Mouse (Mus musculus) hindbrain, embryonic 12.5 days (tissue): Measurements from ENCODE around the gene Ksr2. TPM values are rescaled to one million over a fixed set of nuclear protein-coding genes. Genes with fewer than 3 reads are reported as not detected.

Source experiments
- ATAC-seq: fragments of 200-750 bp; cut with Nextera tagmentation; 2 replicates; pipeline ENCODE4 v1.8.0; 2017; ENCODE audit warnings: moderate TSS enrichment; ENCODE audit not compliant: low FRiP score
- H3K27ac ChIP-seq: fragments of 300-500 bp; sonication (generic); 2 replicates; pipeline ENCODE4 v1.5.1; 2016; ENCODE audit warnings: mild to moderate bottlenecking
- H3K27me3 ChIP-seq: fragments of 300-500 bp; sonication (generic); 2 replicates; pipeline ENCODE4 v1.6.1; 2016; ENCODE audit warnings: mild to moderate bottlenecking
- H3K36me3 ChIP-seq: fragments of 300-500 bp; sonication (generic); 2 replicates; pipeline ENCODE4 v1.6.1; 2016; ENCODE audit warnings: mild to moderate bottlenecking
- H3K4me1 ChIP-seq: fragments of 300-500 bp; sonication (generic); 2 replicates; pipeline ENCODE4 v1.6.1; 2016
- H3K4me2 ChIP-seq: fragments of 300-500 bp; sonication (generic); replicated peaks from 2 replicates; pipeline ENCODE4 v1.6.1; 2016; ENCODE audit warnings: mild to moderate bottlenecking
- H3K4me3 ChIP-seq: fragments of 300-500 bp; sonication (generic); 2 replicates; pipeline ENCODE4 v1.5.1; 2016; ENCODE audit warnings: mild to moderate bottlenecking
- H3K9ac ChIP-seq: fragments of 300-500 bp; sonication (generic); 2 replicates; pipeline ENCODE4 v1.6.1; 2016; ENCODE audit warnings: mild to moderate bottlenecking, moderate library complexity
- H3K9me3 ChIP-seq: fragments of 300-500 bp; sonication (generic); replicated peaks from 2 replicates; pipeline ENCODE4 v1.6.1; 2016; ENCODE audit warnings: mild to moderate bottlenecking
- whole genome bisulfite sequencing: fragments of 180-500 bp; shearing (Covaris S2); methylation state at CpG from one replicate; pipeline ENCODE4 v1.1.7; 2016; 5-methylcytosine and 5-hydroxymethylcytosine counted together
- polyA plus RNA-seq: library from polyadenylated mRNA; unstranded; fragments of >200 nt; fragmentation: Nextera tagmentation; extraction: Ambion mirVana; gene quantifications from 2 replicates; pipeline ENCODE4 v1.2.1, GENCODE M21; 2016

Ksr2 gene
- polyA plus RNA-seq, 1 experiment from 2014 or later: 4.4 TPM

GRCm38 (mm10) chr5:117687770-117688352 is 274.1 kb downstream of the Ksr2 start:
- no peak overlapping the region for H3K27ac ChIP-seq
- no peak for ATAC-seq
- 27% methylated on average over 4 of the region's 4 CpGs for WGBS

DNA sequence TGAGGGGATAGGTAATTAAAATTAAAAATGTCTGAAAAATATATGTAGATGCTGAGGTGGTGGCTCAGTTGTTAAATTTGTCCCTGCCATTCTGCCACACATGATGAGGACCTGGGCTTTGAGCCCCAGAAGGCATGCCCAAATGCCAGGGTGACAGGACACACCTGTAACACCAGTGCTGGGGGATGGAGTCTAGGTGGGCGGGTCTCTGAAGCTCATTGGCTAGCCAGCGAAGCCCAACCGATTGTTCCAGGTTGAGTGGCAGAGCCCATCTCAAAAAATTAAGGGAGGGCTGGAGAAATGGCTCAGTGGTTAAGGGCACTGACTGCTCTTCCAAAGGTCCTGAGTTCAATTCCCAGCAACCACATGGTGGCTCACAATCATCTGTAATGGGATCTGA is 274.9 kb downstream of the Ksr2 start:
- Histone ChIP-seq H3K4me1 (peaks cover 22% of the 10 kb centered on the region), H3K4me3 (no peak overlapping the region), H3K27me3 (no peaks in the 10 kb centered on the region), H3K27ac (no peak overlapping the region), H3K9ac (no peak overlapping the region), H3K36me3 (0 out of 2 replicates have a peak, but pooled peaks cover 2% of the 10 kb centered on the region), H3K9me3 (no peaks in the 10 kb centered on the region), H3K4me2 (no peak overlapping the region)
- no peak for ATAC-seq
- 34% methylated on average over 3 of the region's 3 CpGs for WGBS

More at GRCm38 (mm10) chr5:117687770-117688352, 274.1 kb downstream of the Ksr2 start:
- Histone ChIP-seq H3K4me3 (no peak overlapping the region), H3K4me1 (peaks cover 22% of the 10 kb centered on the region), H3K4me2 (no peak overlapping the region), H3K9ac (no peak overlapping the region), H3K27me3 (no peaks in the 10 kb centered on the region), H3K36me3 (no peaks in the 10 kb centered on the region), H3K9me3 (no peaks in the 10 kb centered on the region)

DNA sequence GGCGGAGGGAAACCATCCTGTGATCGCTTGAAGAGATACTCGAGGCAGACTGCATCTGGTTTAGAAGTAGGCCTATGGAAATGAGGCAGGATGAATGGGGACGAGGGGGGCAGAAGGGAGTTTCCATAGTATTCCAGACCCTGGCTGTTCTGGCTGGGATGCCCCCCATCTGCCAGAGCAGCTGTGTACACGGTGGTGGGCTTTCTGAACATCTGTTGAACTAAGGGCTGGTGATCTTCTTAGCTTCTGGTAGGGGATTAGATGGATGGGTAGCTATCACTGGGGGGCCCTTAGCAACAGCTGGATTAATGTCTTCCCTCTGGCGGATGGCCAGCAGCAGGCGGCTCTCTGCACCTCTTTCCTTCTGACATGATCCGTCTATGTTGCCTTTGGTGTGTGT is 276.0 kb downstream of the Ksr2 start:
- no peak overlapping the region for H3K27ac ChIP-seq
- H3K4me1 ChIP-seq: peaks cover 22% of the 10 kb centered on the region
- WGBS: 50% methylated on average over 8 of the region's 8 CpGs
- ATAC-seq: no peak
- H3K27me3 ChIP-seq: no peaks in the 10 kb centered on the region
- no peak overlapping the region for H3K4me3 ChIP-seq
- no peak overlapping the region for H3K9ac ChIP-seq
- no peak overlapping the region for H3K4me2 ChIP-seq
- no peaks in the 10 kb centered on the region for H3K9me3 ChIP-seq
- H3K36me3 ChIP-seq: 0 out of 2 replicates have a peak, but pooled peaks cover 2% of the 10 kb centered on the region

- 0 out of 2 replicates have a peak, but pooled peaks cover 2% of the 10 kb centered on the region for H3K36me3 ChIP-seq
- ATAC-seq: no peak
- no peaks in the 10 kb centered on the region for H3K9me3 ChIP-seq
- WGBS: 82% methylated on average over 7 of the region's 7 CpGs
- no peak overlapping the region for H3K4me2 ChIP-seq
- H3K27ac ChIP-seq: no peak overlapping the region
- no peaks in the 10 kb centered on the region for H3K27me3 ChIP-seq
- no peak overlapping the region for H3K4me3 ChIP-seq
- H3K9ac ChIP-seq: no peak overlapping the region
- H3K4me1 ChIP-seq: peaks cover 22% of the 10 kb centered on the region
Observed at GRCm38 (mm10) chr5:117691271-117691670, 277.5 kb downstream of the Ksr2 start.

- ATAC-seq: no peak
- H3K27me3 ChIP-seq: no peaks in the 10 kb centered on the region
- no peak overlapping the region for H3K9ac ChIP-seq
- H3K4me3 ChIP-seq: no peak overlapping the region
- no peak overlapping the region for H3K27ac ChIP-seq
- H3K36me3 ChIP-seq: 0 out of 2 replicates have a peak, but pooled peaks cover 2% of the 10 kb centered on the region
- peaks cover 13% of the 10 kb centered on the region; the same call in 1 of the 2 replicates for H3K4me1 ChIP-seq
- 75% methylated on average over 3 of the region's 3 CpGs for WGBS
- H3K4me2 ChIP-seq: no peak overlapping the region
- no peaks in the 10 kb centered on the region for H3K9me3 ChIP-seq
Observed at GRCm38 (mm10) chr5:117693557-117693956, 279.8 kb downstream of the Ksr2 start.

DNA sequence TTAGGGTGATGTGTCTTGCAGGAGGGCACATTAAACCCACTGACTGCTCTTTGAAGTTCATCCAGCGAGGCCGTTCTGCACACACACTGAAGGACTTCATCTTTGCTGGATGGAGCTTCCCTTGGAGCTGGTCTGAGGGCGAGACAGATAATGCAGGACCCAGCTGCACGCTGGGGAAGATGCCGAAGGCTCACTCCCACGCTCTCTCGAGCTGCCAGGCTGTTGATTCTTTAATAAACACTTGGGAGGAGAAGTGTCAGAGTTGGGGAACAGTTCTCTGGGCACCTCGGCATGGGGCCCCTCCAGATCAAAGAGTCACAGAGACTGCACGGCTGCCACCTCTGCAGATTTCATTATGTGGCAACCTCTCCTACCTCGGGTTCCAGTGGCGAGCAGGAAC is 280.8 kb downstream of the Ksr2 start:
- no peaks in the 10 kb centered on the region for H3K9me3 ChIP-seq
- no peak for ATAC-seq
- 49% methylated on average over 11 of the region's 11 CpGs for whole genome bisulfite sequencing

GRCm38 (mm10) chr5:117696366-117696765 is 282.6 kb downstream of the Ksr2 start:
- Histone ChIP-seq H3K4me2 (no peak overlapping the region), H3K27me3 (no peaks in the 10 kb centered on the region), H3K4me3 (no peak overlapping the region), H3K27ac (no peak overlapping the region), H3K4me1 (peaks cover 6% of the 10 kb centered on the region; the same call in 1 of the 2 replicates), H3K9ac (no peak overlapping the region), H3K9me3 (no peaks in the 10 kb centered on the region), H3K36me3 (0 out of 2 replicates have a peak, but pooled peaks cover 2% of the 10 kb centered on the region)
- no peak for ATAC-seq
- WGBS: 90% methylated on average over 8 of the region's 8 CpGs

More for the DNA sequence above, 280.8 kb downstream of the Ksr2 start:
- no peak overlapping the region for H3K4me3 ChIP-seq
- 0 out of 2 replicates have a peak, but pooled peaks cover 2% of the 10 kb centered on the region for H3K36me3 ChIP-seq
- H3K27ac ChIP-seq: no peak overlapping the region
- H3K27me3 ChIP-seq: no peaks in the 10 kb centered on the region
- no peak overlapping the region for H3K4me2 ChIP-seq
- H3K4me1 ChIP-seq: peaks cover 11% of the 10 kb centered on the region; the same call in 1 of the 2 replicates
- H3K9ac ChIP-seq: no peak overlapping the region

GRCm38 (mm10) chr5:117697589-117697988 is 283.8 kb downstream of the Ksr2 start:
- 67% methylated on average over 6 of the region's 6 CpGs for WGBS
- Histone ChIP-seq H3K9me3 (no peaks in the 10 kb centered on the region), H3K4me1 (no peaks in the 10 kb centered on the region), H3K4me2 (no peak overlapping the region), H3K36me3 (0 out of 2 replicates have a peak, but pooled peaks cover 2% of the 10 kb centered on the region), H3K9ac (no peak overlapping the region), H3K4me3 (no peak overlapping the region), H3K27ac (no peak overlapping the region), H3K27me3 (no peaks in the 10 kb centered on the region)
- ATAC-seq: no peak

GRCm38 (mm10) chr5:117704371-117704770 is 290.6 kb downstream of the Ksr2 start:
- Histone ChIP-seq H3K4me1 (peaks cover 11% of the 10 kb centered on the region), H3K36me3 (peaks cover 4% of the 10 kb centered on the region; the same call in 1 of the 2 replicates), H3K9ac (no peak overlapping the region), H3K4me2 (no peak overlapping the region), H3K27me3 (no peaks in the 10 kb centered on the region), H3K27ac (no peak overlapping the region), H3K4me3 (no peak overlapping the region), H3K9me3 (peaks cover 4% of the 10 kb centered on the region; the same call in 1 of the 2 replicates)
- 85% methylated on average over 9 of the region's 9 CpGs for WGBS
- ATAC-seq: no peak

GRCm38 (mm10) chr5:117706633-117707032 is 292.8 kb downstream of the Ksr2 start:
- ATAC-seq: peak; percentile 51; the same call in 1 of the 2 replicates
- no peaks in the 10 kb centered on the region for H3K27me3 ChIP-seq
- peaks cover 12% of the 10 kb centered on the region for H3K4me1 ChIP-seq
- peaks cover 4% of the 10 kb centered on the region; the same call in 1 of the 2 replicates for H3K9me3 ChIP-seq
- H3K9ac ChIP-seq: no peak overlapping the region
- no peak overlapping the region for H3K4me3 ChIP-seq
- H3K27ac ChIP-seq: no peak overlapping the region
- no peak overlapping the region for H3K4me2 ChIP-seq
- H3K36me3 ChIP-seq: peaks cover 4% of the 10 kb centered on the region; the same call in 1 of the 2 replicates
- 21% methylated on average over 11 of the region's 11 CpGs for WGBS

GRCm38 (mm10) chr5:117709306-117709705 is 295.5 kb downstream of the Ksr2 start:
- Histone ChIP-seq H3K4me1 (peaks cover 12% of the 10 kb centered on the region), H3K27ac (0 out of 2 replicates have a peak overlapping the region, but pooled peaks have one; percentile 17), H3K9ac (no peak overlapping the region), H3K4me2 (no peak overlapping the region), H3K9me3 (peaks cover 4% of the 10 kb centered on the region; the same call in 1 of the 2 replicates), H3K27me3 (no peaks in the 10 kb centered on the region), H3K36me3 (peaks cover 4% of the 10 kb centered on the region; the same call in 1 of the 2 replicates), H3K4me3 (no peak overlapping the region)
- no peak for ATAC-seq
- WGBS: 58% methylated on average over 6 of the region's 6 CpGs

DNA sequence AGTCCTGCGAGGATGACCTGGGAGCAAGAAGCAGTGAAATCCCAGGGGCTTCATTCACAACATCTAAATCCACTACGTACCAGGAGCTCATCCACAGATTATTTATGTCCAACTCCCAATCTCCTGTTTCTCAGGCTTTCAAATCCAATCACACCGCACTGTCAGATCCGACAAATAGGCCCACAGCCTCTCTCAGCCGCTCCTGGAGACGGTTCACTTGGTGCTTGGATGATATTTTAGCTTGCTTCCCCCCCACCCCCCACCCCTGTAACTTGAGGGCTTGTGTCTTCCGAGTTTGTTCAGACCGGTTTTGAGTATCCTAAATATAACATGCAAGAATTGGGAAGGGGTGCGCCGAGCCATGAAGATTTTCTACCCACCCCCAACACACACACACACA is 297.8 kb downstream of the Ksr2 start:
- peaks cover 8% of the 10 kb centered on the region for H3K4me1 ChIP-seq
- H3K4me3 ChIP-seq: no peak overlapping the region
- H3K27ac ChIP-seq: no peak overlapping the region
- no peak overlapping the region for H3K4me2 ChIP-seq
- H3K9ac ChIP-seq: no peak overlapping the region
- H3K36me3 ChIP-seq: peaks cover 4% of the 10 kb centered on the region; the same call in 1 of the 2 replicates
- no peaks in the 10 kb centered on the region for H3K27me3 ChIP-seq
- peaks cover 4% of the 10 kb centered on the region; the same call in 1 of the 2 replicates for H3K9me3 ChIP-seq
- WGBS: 80% methylated on average over 10 of the region's 10 CpGs
- ATAC-seq: no peak
